Mouse (Mus musculus) gastrocnemius, adult 2 months (tissue): ENCODE results near the gene 1110017D15Rik. TPM values are rescaled to one million over a fixed set of nuclear protein-coding genes. Genes with fewer than 3 reads are reported as not detected.

Source experiments
- DNase-seq: peaks from one replicate; pipeline ENCODE4 v3.0.0; 2022
- H3K27ac ChIP-seq: fragments of 200-600 bp; 2 replicates; pipeline ENCODE4 v1.8.1; 2022; ENCODE audit warnings: mild to moderate bottlenecking
- H3K4me3 ChIP-seq: fragments of 200-600 bp; 2 replicates; pipeline ENCODE4 v1.8.1; 2022; ENCODE audit warnings: mild to moderate bottlenecking, moderate library complexity
- CTCF ChIP-seq: fragments of 200-600 bp; IDR thresholded peaks from 2 replicates; pipeline ENCODE4 v1.8.1; 2022; ENCODE audit warnings: antibody characterized with exemption, mild to moderate bottlenecking, moderate library complexity
- intact Hi-C: fragments of 180-260 bp; cut with DNase I; formaldehyde crosslinking; loops from one replicate; pipeline ENCODE4 v1.15.1; 2025
- total RNA-seq, 2 experiments: library from RNA; stranded (reverse); gene quantifications; 2 replicates each; pipeline ENCODE4 v1.2.3; 2021

1110017D15Rik gene
- total RNA-seq, 2 experiments from 2014 or later: 0.67 TPM; not detected in 1

GRCm38 (mm10) chr4:41527996-41528395 is 10.9 kb upstream of the 1110017D15Rik start:
- Histone ChIP-seq H3K4me3 (peak overlapping the region; percentile 15; the same call in 1 of the 2 replicates), H3K27ac (peak overlapping the region; percentile 82)
- TF ChIP-seq CTCF: no peak
- intact Hi-C loops: loop anchor here (10.0 kb wide), 1 partner anchor 87 kb away; no protein-coding TSS in a partner anchor
- peak; percentile 91 for DNase-seq

DNA sequence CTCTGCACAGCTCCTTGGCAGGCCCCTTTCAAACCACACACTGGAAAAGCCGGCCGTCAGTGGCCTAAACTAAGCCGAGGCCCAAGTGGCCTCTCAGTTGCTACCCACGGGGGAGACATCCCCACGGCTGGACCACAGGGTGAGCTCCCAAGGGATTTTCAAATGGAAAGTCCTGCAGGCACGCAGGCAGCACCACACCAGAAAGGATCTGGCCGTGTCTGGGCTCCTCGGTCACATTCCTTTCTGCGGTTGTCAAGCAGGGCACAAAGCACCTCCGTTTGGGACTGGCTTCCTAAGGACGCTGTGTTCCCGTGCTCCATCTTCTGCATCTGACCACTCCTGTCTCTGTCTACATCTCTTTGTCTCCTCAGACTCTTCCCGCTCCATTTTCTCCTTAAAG is 9.9 kb upstream of the 1110017D15Rik start:
- intact Hi-C loops: loop anchor here (10.0 kb wide), 1 partner anchor 88 kb away; no protein-coding TSS in a partner anchor
- Histone ChIP-seq H3K27ac (peak overlapping the region; percentile 82), H3K4me3 (no peak overlapping the region)
- peak; percentile 43 for DNase-seq
- TF ChIP-seq CTCF: no peak

GRCm38 (mm10) chr4:41526553-41526952 is 9.4 kb upstream of the 1110017D15Rik start:
- peak overlapping the region; percentile 82 for H3K27ac ChIP-seq
- no peak for TF ChIP-seq CTCF
- no peak overlapping the region for H3K4me3 ChIP-seq
- intact Hi-C loops: loop anchor here (10.0 kb wide), 1 partner anchor 88 kb away; no protein-coding TSS in a partner anchor
- no peak for DNase-seq

DNA sequence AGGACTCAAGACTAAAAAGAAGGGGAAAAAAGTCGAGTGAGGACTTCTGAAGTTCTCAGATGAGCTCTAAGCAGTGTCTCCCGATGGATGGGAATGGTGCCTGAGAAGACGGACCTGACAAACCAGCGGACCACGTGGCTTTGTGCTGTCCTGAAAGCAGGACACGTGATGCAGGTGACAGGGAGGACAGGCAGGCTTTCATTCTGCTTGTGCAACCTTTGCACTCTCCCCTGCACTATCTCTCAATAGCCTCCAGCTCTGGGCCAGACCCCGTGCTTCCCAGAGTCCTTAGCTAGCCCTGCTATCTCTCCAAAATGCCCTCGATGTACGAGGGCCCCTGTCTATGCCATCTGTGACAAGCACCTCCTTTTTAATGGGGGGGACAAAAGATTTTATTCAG is 7.7 kb upstream of the 1110017D15Rik start:
- DNase-seq: no peak
- no peak for TF ChIP-seq CTCF
- Histone ChIP-seq H3K4me3 (no peak overlapping the region), H3K27ac (no peak overlapping the region)
- intact Hi-C loops: loop anchor here (5.0 to 10.0 kb wide), 2 partner anchors 90 to 182 kb away; no protein-coding TSS in a partner anchor

GRCm38 (mm10) chr4:41523839-41524238 is 6.7 kb upstream of the 1110017D15Rik start:
- no peak overlapping the region for H3K27ac ChIP-seq
- H3K4me3 ChIP-seq: no peak overlapping the region
- no peak for DNase-seq
- no peak for TF ChIP-seq CTCF
- intact Hi-C loops: loop anchor here (5.0 to 10.0 kb wide), 2 partner anchors 91 to 183 kb away; no protein-coding TSS in a partner anchor

- no peak overlapping the region for H3K4me3 ChIP-seq
- intact Hi-C loops: loop anchor here (5.0 to 10.0 kb wide), 2 partner anchors 92 to 185 kb away; no protein-coding TSS in a partner anchor
- TF ChIP-seq CTCF: peak; percentile 85
- H3K27ac ChIP-seq: no peak overlapping the region
- DNase-seq: peak; percentile 47
Observed at GRCm38 (mm10) chr4:41522788-41523187, 5.7 kb upstream of the 1110017D15Rik start.

DNA sequence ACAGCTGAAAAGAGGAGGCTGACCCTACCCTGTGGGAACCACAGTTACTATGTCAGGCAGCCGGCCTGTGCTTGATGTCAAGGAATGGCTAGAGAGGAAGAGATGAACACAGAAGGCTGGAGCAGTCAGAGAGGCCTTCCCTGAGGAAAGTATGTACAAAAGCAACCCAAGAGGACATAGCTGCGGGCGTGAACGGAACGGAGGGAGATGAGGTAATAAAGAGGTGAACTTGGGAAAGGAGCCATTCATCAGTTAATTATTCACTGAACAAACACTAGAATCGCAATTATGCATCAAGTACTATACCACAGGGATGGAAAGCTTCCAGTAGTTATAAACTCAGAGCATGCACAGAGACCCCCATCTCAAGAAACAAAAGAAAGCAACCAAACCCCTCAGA is 5.0 kb upstream of the 1110017D15Rik start:
- H3K4me3 ChIP-seq: no peak overlapping the region
- TF ChIP-seq CTCF: no peak
- intact Hi-C loops: loop anchor here (5.0 to 10.0 kb wide), 2 partner anchors 93 to 185 kb away; no protein-coding TSS in a partner anchor
- no peak overlapping the region for H3K27ac ChIP-seq
- no peak for DNase-seq

DNA sequence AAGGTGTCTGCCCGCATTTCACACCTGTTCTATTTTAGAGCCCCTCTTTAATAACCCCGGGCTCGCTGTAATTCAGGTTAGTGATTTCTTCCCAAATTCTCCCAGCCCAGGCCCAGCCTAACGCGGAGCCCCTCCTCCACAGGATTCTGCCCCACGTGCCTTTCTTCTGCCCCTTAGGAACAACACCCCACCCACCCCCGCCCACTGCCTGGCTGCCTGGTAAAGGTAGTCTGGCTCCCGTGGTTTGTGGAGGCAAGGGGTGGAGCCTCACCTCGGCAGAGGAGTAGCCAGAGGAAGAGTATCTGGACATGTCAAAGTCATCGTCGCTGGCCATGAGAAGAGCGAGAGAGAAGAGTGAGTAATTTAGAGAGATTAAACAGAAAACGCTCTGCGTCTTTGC is 3.5 kb upstream of the 1110017D15Rik start:
- intact Hi-C loops: loop anchor here (5.0 to 10.0 kb wide), 2 partner anchors 94 to 187 kb away; no protein-coding TSS in a partner anchor
- no peak for TF ChIP-seq CTCF

DNA sequence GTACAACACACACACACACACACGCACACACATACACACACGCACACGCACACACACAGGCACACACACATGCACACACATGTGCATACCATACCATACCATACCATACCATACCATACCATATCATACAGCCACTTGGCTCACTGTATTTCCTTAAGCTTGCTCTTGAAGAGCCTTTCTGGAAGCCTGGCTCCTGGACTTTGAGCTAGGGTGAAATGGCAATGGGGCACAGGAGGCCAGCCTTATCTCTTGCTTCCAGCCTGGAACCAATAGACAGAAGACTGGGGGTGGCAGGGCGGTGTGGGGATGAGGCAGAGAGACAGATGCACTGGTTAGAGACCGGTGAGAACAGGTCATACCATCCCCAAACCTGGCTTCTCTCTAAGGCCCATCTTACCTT is 2.1 kb upstream of the 1110017D15Rik start:
- intact Hi-C loops: no loop called here
- Histone ChIP-seq H3K27ac (no peak overlapping the region), H3K4me3 (no peak overlapping the region)
- DNase-seq: no peak
- no peak for TF ChIP-seq CTCF

More for the DNA sequence above, 3.5 kb upstream of the 1110017D15Rik start:
- no peak overlapping the region for H3K4me3 ChIP-seq
- H3K27ac ChIP-seq: no peak overlapping the region
- no peak for DNase-seq

DNA sequence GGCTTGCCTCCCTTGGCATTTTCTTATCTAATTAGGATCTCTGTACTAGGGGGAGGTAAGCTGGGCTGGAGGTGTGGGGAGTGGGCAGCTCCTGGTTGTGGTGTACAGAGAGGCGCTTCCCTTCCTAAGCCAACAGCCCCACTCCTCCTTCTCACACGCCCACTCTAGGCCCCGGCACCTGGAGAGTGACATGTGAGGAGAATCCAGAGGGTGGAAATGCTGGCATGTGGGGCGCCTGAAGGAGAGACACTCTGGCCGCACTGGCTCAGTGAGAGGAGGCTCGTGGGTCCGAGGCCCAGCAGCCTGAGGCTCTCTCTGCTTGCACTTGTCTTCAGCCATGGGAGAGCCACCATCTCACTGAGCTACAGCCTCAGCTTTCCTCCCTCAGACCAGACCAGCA is 1.2 kb upstream of the 1110017D15Rik start:
- no peak for TF ChIP-seq CTCF
- intact Hi-C loops: no loop called here
- Histone ChIP-seq H3K4me3 (no peak overlapping the region), H3K27ac (no peak overlapping the region)
- DNase-seq: no peak

- TF ChIP-seq CTCF: no peak
- no peak for DNase-seq
- intact Hi-C loops: no loop called here
- Histone ChIP-seq H3K4me3 (no peak overlapping the region), H3K27ac (no peak overlapping the region)
Observed at GRCm38 (mm10) chr4:41513714-41514113, 3.4 kb downstream of the 1110017D15Rik start.

DNA sequence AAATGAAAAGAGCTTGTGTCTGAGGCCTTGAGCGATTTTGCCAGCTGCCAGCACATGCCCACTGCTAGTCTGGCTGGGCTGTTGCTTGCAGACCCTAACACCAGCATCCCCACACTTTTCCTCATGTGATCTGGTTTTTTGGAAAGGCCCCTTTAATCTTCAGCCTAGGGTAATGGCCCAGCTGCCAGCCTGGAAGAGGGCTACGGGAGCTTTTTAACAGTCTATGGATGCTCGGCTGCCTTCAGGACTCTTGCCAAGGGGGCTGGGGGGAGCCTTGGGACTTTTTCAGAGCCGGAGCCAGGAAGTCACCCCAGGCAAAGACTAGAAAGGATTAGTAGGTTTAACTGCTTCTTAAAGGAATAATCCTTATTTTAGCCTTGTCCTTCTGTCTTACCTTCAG is 3.8 kb downstream of the 1110017D15Rik start:
- no peak for TF ChIP-seq CTCF
- Histone ChIP-seq H3K27ac (no peak overlapping the region), H3K4me3 (no peak overlapping the region)
- DNase-seq: no peak
- intact Hi-C loops: no loop called here

DNA sequence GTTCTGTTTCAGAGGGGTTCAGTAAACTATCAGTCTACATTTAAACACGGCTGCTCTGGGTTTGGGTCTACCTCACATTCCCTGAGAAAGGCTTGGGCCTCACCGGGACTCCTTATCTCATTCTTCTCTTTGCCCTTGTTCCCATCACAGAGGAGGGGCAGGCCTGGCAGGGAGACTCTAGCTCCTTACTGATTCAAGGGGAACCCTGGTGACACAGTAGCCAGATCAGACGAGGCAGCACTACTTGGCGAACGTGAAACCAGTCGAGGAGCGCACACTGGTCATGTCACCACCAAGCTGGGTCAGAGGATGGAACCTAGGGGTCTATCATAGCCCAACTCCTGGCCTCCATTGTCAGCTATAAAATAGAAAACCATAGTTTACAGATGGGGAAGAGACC is 9.1 kb downstream of the 1110017D15Rik start:
- H3K4me3 ChIP-seq: no peak overlapping the region
- H3K27ac ChIP-seq: no peak overlapping the region
- TF ChIP-seq CTCF: no peak
- no peak for DNase-seq
- intact Hi-C loops: no loop called here

- Histone ChIP-seq H3K4me3 (peak overlapping the region; percentile 70), H3K27ac (peak overlapping the region; percentile 76)
- DNase-seq: peak; percentile 17
- intact Hi-C loops: no loop called here
- TF ChIP-seq CTCF: no peak
Observed at GRCm38 (mm10) chr4:41507326-41507924, 9.7 kb downstream of the 1110017D15Rik start.
